24 mouse cellular contexts compared by ENCODE assay signal in genomic region chr5:128694107-128694506, GRCm38 (mm10). TPM values are rescaled to one million over a fixed set of nuclear protein-coding genes. Genes with fewer than 3 reads are reported as not detected.
"Had no signal": no experiment of that assay in that cellular context is flagged by ENCODE, and none has a peak within 500 bp of the region (broad histone marks: within the 10 kb centered on the region; RNA-seq: fewer than 3 reads in every experiment).

No protein-coding gene starts in this region.

- H3K27ac ChIP-seq: intestine, embryonic 15.5 days; kidney, embryonic 15.5 days; liver, embryonic 13.5 days; midbrain, embryonic 10.5 days; midbrain, embryonic 13.5 days had no signal

- H3K4me2 ChIP-seq: intestine, embryonic 15.5 days; kidney, embryonic 15.5 days; liver, embryonic 13.5 days; midbrain, embryonic 13.5 days had no signal

- H3K4me1 ChIP-seq: intestine, embryonic 15.5 days; kidney, embryonic 15.5 days; liver, embryonic 13.5 days; megakaryocyte, embryonic 14.5 days had no signal

- H3K4me3 ChIP-seq: intestine, embryonic 15.5 days; kidney, embryonic 15.5 days; liver, embryonic 13.5 days; megakaryocyte, embryonic 14.5 days; midbrain, embryonic 10.5 days; midbrain, embryonic 13.5 days had no signal

- H3K36me3 ChIP-seq: intestine, embryonic 15.5 days; kidney, embryonic 15.5 days; liver, embryonic 13.5 days; midbrain, embryonic 10.5 days; midbrain, embryonic 13.5 days had no signal

- H3K9me3 ChIP-seq: intestine, embryonic 15.5 days; kidney, embryonic 15.5 days; liver, embryonic 13.5 days; midbrain, embryonic 10.5 days; midbrain, embryonic 13.5 days had no signal

- H3K9ac ChIP-seq: intestine, embryonic 15.5 days; kidney, embryonic 15.5 days; liver, embryonic 13.5 days; midbrain, embryonic 13.5 days had no signal

- H3K27me3 ChIP-seq: intestine, embryonic 15.5 days; liver, embryonic 13.5 days; megakaryocyte, embryonic 14.5 days had no signal

- DNase-seq: kidney, adult 11 months; kidney, adult 8-10 months; kidney, postnatal 10 days; kidney, postnatal 36 days; layer of hippocampus, adult 9-11 months; liver, embryonic 13.5 days; lung, adult 2 months; right cerebral cortex, adult 18-20 months; right cerebral cortex, postnatal 14 days; right cerebral cortex, postnatal 4 days; thymus, postnatal 25 days had no signal

- ATAC-seq: intestine, embryonic 15.5 days; lung, postnatal 0 days; midbrain, embryonic 13.5 days had no signal

RNA-seq across cellular contexts. Expression of gene Piwil1, which starts 8.2 kb away (rescaled TPM):
- total RNA-seq: left cerebral cortex, adult 18-20 months; liver, adult 2 months had no signal
- polyA plus RNA-seq: intestine, embryonic 15.5 days; kidney, embryonic 15.5 days; limb, embryonic 11.5 days; liver, adult 2 months; liver, embryonic 13.5 days; liver, embryonic 16.5 days; lung, adult 2 months; lung, postnatal 0 days; midbrain, embryonic 10.5 days; neural tube, embryonic 11.5 days; stomach, embryonic 16.5 days; thymus, postnatal 0 days had no signal
